Mouse (Mus musculus): ENCODE data around the gene Tmem94. TPM values are rescaled to one million over a fixed set of nuclear protein-coding genes. Genes with fewer than 3 reads are reported as not detected.
A peak's percentile ranks its signal among the peaks of the same experiment; 100 is the strongest.

Gene Tmem94
- polyA plus RNA-seq, 1 experiment from 2014 or later, result 17.0 TPM

DNA sequence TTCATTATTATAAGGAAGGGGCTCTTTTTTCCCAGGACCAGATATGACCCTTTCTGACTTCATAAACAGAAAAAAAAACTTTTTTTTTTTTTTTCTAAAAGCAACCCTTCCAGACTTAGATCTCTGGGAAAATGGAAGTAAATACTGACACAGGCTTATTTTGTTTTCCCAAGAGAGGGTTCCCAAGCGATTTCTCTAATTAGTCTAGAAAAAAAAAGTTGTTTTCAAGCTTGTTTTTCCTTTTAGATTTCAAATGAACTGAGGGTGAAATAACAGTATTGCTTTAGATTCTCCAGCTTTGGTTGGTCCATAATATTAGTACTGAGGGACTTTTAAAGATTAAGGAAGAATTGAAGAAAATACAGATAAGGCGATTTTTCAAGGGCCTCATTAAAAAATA is 535 bp upstream of the Tmem94 start:
- Histone ChIP-seq H3K9me3 (ENCODE audit: low read length) (no peaks in the 10 kb centered on the region), H3K4me2 (replicated peaks; ENCODE audit: low read depth, low read length) (peak overlapping the region; percentile 77), H3K36me3 (ENCODE audit: insufficient read depth, low read length) (no peaks in the 10 kb centered on the region), H3K27ac (ENCODE audit: low read length) (peak overlapping the region; percentile 48; the same call in 1 of the 2 replicates), H3K4me3 (ENCODE audit: low read depth, low read length) (peak overlapping the region; percentile 93), H3K4me1 (ENCODE audit: insufficient read depth, low read depth, low read length) (peaks cover 13% of the 10 kb centered on the region; the same call in 1 of the 2 replicates), H3K9ac (replicated peaks; ENCODE audit: low read depth) (peak overlapping the region; percentile 86; the same call in 1 of the 2 replicates), H3K27me3 (replicated peaks; ENCODE audit: insufficient read depth, low read length) (no peaks in the 10 kb centered on the region)
- DNase-seq (ENCODE audit: low spot score), result no peak
- no peak for ATAC-seq
- 25% methylated on average over 2 of the region's 2 CpGs for WGBS
- no peak for TF ChIP-seq CTCF (IDR thresholded peaks at IDR 0.05)

DNA sequence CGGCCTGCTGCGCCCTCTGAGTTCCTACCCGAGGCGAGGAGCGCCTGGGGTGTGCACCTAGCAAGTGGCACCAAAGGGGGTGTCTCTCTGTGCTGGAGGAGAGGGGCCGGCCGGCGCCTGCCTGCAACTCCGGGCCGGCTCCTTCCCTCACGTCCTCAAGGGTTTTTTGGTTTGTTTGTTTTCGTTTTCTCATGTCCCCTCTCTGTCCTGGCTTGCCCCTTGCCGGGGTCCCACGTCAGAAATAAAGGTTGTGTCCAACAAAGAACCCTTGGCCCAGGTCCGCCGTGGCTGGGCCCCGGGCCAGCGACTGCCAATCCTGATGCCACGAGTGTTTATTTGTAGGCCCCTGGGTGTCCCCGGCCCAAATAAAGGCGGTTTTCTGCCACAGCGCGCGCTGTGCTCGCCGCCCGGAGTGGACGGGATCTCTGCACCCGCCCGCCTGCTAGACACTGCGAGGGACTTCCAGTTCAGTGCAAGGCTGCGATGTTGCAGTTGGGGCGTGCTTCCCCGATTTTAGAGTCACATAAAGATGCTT is 441 bp downstream of the Tmem94 start:
- H3K9ac ChIP-seq (replicated peaks; ENCODE audit: low read depth), result peak overlapping the region; percentile 86
- no peaks in the 10 kb centered on the region for H3K36me3 ChIP-seq (ENCODE audit: insufficient read depth, low read length)
- peak; percentile 79 for ATAC-seq
- peak; percentile 82 for DNase-seq (ENCODE audit: low spot score)
- H3K4me2 ChIP-seq (replicated peaks; ENCODE audit: low read depth, low read length), result peak overlapping the region; percentile 77
- H3K4me3 ChIP-seq (ENCODE audit: low read depth, low read length), result peak overlapping the region; percentile 93
- H3K9me3 ChIP-seq (ENCODE audit: low read length), result no peaks in the 10 kb centered on the region
- TF ChIP-seq CTCF (IDR thresholded peaks at IDR 0.05) (peak; percentile 9; the same call in 1 of the 2 replicates), EP300 (IDR thresholded peaks at IDR 0.05) (no peak; the same call in 1 of the 2 replicates)
- H3K4me1 ChIP-seq (ENCODE audit: insufficient read depth, low read depth, low read length), result peaks cover 13% of the 10 kb centered on the region; the same call in 1 of the 2 replicates
- H3K27me3 ChIP-seq (replicated peaks; ENCODE audit: insufficient read depth, low read length), result no peaks in the 10 kb centered on the region
- peak overlapping the region; percentile 94 for H3K27ac ChIP-seq (ENCODE audit: low read length)
- 0% methylated on average over 28 of the region's 34 CpGs for WGBS

DNA sequence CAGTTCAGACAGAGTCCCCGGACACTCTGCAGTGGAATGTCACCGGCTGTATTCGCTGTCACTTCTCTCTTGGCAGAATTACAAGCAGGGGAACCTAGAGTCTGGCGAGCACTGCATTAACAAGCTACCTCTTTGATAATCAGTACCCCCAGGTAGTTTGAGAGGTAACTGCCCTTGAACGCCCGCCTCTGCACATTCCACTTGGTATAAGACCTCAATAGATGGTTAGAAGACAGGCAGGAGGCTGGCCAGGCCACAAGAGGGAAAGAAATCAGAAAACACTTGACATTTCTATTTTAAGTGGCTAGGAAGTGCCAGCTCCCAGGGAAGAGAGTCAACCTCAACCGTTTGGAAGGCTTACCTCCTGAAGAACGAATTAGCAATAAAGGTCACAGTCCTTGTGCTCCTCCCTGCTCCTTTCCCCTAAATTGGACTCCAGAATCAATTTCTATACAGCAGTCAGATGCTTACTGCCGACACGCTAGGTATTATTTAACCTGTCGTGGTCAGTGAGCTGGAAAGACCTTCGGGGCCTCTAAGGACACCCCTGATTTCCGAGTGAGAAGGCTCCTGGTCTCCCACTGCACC is 1.2 kb downstream of the Tmem94 start:
- H3K27me3 ChIP-seq (replicated peaks; ENCODE audit: insufficient read depth, low read length), result no peaks in the 10 kb centered on the region
- H3K4me1 ChIP-seq (ENCODE audit: insufficient read depth, low read depth, low read length), result peaks cover 13% of the 10 kb centered on the region; the same call in 1 of the 2 replicates
- no peaks in the 10 kb centered on the region for H3K36me3 ChIP-seq (ENCODE audit: insufficient read depth, low read length)
- ATAC-seq (peak; percentile 15; the same call in 1 of the 2 replicates), DNase-seq (ENCODE audit: low spot score) (peak; percentile 82)
- WGBS, result 24% methylated on average over 13 of the region's 13 CpGs
- H3K4me2 ChIP-seq (replicated peaks; ENCODE audit: low read depth, low read length), result peak overlapping the region; percentile 77
- H3K27ac ChIP-seq (ENCODE audit: low read length), result peak overlapping the region; percentile 94
- H3K9me3 ChIP-seq (ENCODE audit: low read length), result no peaks in the 10 kb centered on the region
- peak overlapping the region; percentile 86; the same call in 1 of the 2 replicates for H3K9ac ChIP-seq (replicated peaks; ENCODE audit: low read depth)
- peak overlapping the region; percentile 93 for H3K4me3 ChIP-seq (ENCODE audit: low read depth, low read length)
- TF ChIP-seq CTCF (IDR thresholded peaks at IDR 0.05) (0 out of 2 replicates have a peak, but pooled peaks have one; percentile 20), EP300 (IDR thresholded peaks at IDR 0.05) (no peak)

DNA sequence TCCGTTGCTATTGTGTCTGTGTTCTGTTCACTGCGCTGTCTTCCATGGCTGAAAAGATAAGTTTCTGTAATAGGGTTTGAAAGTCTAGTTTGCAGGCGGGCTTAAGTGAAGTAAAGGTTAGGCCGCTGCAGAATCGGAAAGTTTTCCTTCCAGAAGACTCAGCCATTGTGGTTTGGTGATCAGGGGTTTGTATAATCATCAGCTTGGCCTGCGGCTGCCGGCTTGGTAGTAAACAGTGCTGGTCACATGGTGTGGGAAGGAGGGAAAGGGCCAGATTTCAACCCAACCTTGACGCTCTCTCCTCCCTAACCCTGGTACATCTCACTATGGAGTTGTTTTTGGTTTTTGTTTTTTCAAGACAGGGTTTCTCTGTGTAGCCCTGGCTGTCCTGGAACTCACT is 1.7 kb downstream of the Tmem94 start:
- WGBS, result 68% methylated on average over 8 of the region's 8 CpGs
- no peak overlapping the region for H3K4me3 ChIP-seq (ENCODE audit: low read depth, low read length)
- TF ChIP-seq CTCF (IDR thresholded peaks at IDR 0.05), result no peak
- no peak for TF ChIP-seq EP300 (IDR thresholded peaks at IDR 0.05)

GRCm38 (mm10) chr11:115768896-115769295 is 3.7 kb downstream of the Tmem94 start:
- Histone ChIP-seq H3K9me3 (ENCODE audit: low read length) (no peaks in the 10 kb centered on the region), H3K4me3 (ENCODE audit: low read depth, low read length) (no peak overlapping the region), H3K27ac (ENCODE audit: low read length) (0 out of 2 replicates have a peak overlapping the region, but pooled peaks have one; percentile 14), H3K4me1 (ENCODE audit: insufficient read depth, low read depth, low read length) (peaks cover 13% of the 10 kb centered on the region; the same call in 1 of the 2 replicates), H3K9ac (replicated peaks; ENCODE audit: low read depth) (no peak overlapping the region), H3K27me3 (replicated peaks; ENCODE audit: insufficient read depth, low read length) (no peaks in the 10 kb centered on the region), H3K36me3 (ENCODE audit: insufficient read depth, low read length) (no peaks in the 10 kb centered on the region), H3K4me2 (replicated peaks; ENCODE audit: low read depth, low read length) (no peak overlapping the region)
- DNase-seq (ENCODE audit: low spot score) (no peak), ATAC-seq (no peak)
- TF ChIP-seq EP300 (IDR thresholded peaks at IDR 0.05), result no peak
- 65% methylated on average over 3 of the region's 3 CpGs for WGBS

More for the DNA sequence above, 1.7 kb downstream of the Tmem94 start:
- Histone ChIP-seq H3K36me3 (ENCODE audit: insufficient read depth, low read length) (no peaks in the 10 kb centered on the region), H3K9ac (replicated peaks; ENCODE audit: low read depth) (no peak overlapping the region), H3K4me1 (ENCODE audit: insufficient read depth, low read depth, low read length) (peaks cover 13% of the 10 kb centered on the region; the same call in 1 of the 2 replicates), H3K9me3 (ENCODE audit: low read length) (no peaks in the 10 kb centered on the region), H3K27me3 (replicated peaks; ENCODE audit: insufficient read depth, low read length) (no peaks in the 10 kb centered on the region), H3K27ac (ENCODE audit: low read length) (peak overlapping the region; percentile 94), H3K4me2 (replicated peaks; ENCODE audit: low read depth, low read length) (peak overlapping the region; percentile 77)
- DNase-seq (ENCODE audit: low spot score), result no peak
- no peak for ATAC-seq

GRCm38 (mm10) chr11:115774653-115775052 is 9.4 kb downstream of the Tmem94 start:
- no peak for TF ChIP-seq CTCF (IDR thresholded peaks at IDR 0.05)
- TF ChIP-seq EP300 (IDR thresholded peaks at IDR 0.05), result peak; percentile 62
- no peak overlapping the region for H3K4me3 ChIP-seq (ENCODE audit: low read depth, low read length)
- peaks cover 15% of the 10 kb centered on the region for H3K4me1 ChIP-seq (ENCODE audit: insufficient read depth, low read depth, low read length)
- H3K36me3 ChIP-seq (ENCODE audit: insufficient read depth, low read length), result no peaks in the 10 kb centered on the region
- no peak overlapping the region for H3K27ac ChIP-seq (ENCODE audit: low read length)
- DNase-seq (ENCODE audit: low spot score), result peak; percentile 39
- H3K27me3 ChIP-seq (replicated peaks; ENCODE audit: insufficient read depth, low read length), result no peaks in the 10 kb centered on the region
- no peaks in the 10 kb centered on the region for H3K9me3 ChIP-seq (ENCODE audit: low read length)
- 42% methylated on average over 4 of the region's 4 CpGs for WGBS
- no peak for ATAC-seq
- no peak overlapping the region for H3K9ac ChIP-seq (replicated peaks; ENCODE audit: low read depth)
- no peak overlapping the region for H3K4me2 ChIP-seq (replicated peaks; ENCODE audit: low read depth, low read length)

All from lung, postnatal 0 days (tissue).